Mouse (Mus musculus) liver, adult 2 months (tissue): Measurements from ENCODE around the gene Ttc32. TPM values are rescaled to one million over a fixed set of nuclear protein-coding genes. Genes with fewer than 3 reads are reported as not detected.

ENCODE experiments used
- DNase-seq: peaks from one replicate; pipeline ENCODE4 v3.0.0-alpha.2; 2011; ENCODE audit warnings: low read depth, low spot score; ENCODE audit errors: extremely low read depth
- H3K27ac ChIP-seq: fragments of 200-500 bp; replicated peaks from 2 replicates; pipeline ENCODE4 v1.5.1; 2012; ENCODE audit warnings: low read depth, mild to moderate bottlenecking, control low read depth, inconsistent platforms, low read length; ENCODE audit not compliant: insufficient read depth
- H3K27me3 ChIP-seq: fragments of 200-500 bp; 2 replicates; pipeline ENCODE4 v1.6.1; 2012; ENCODE audit warnings: mild to moderate bottlenecking, moderate library complexity, low read length, inconsistent platforms; ENCODE audit not compliant: control insufficient read depth, insufficient read depth
- H3K36me3 ChIP-seq: fragments of 200-500 bp; 2 replicates; pipeline ENCODE4 v1.6.1; 2012; ENCODE audit warnings: low read length, inconsistent platforms; ENCODE audit not compliant: control insufficient read depth, insufficient read depth
- H3K4me1 ChIP-seq: fragments of 200-500 bp; 2 replicates; pipeline ENCODE4 v1.6.1; 2011; ENCODE audit warnings: low read length; ENCODE audit not compliant: control insufficient read depth, insufficient read depth
- H3K4me3 ChIP-seq: fragments of 200-500 bp; 2 replicates; pipeline ENCODE4 v1.5.1; 2011; ENCODE audit warnings: low read depth, mild to moderate bottlenecking, control low read depth, low read length, moderate library complexity; ENCODE audit not compliant: insufficient read depth
- H3K79me2 ChIP-seq: fragments of 200-500 bp; 2 replicates; pipeline ENCODE4 v1.6.1; 2012; ENCODE audit warnings: inconsistent platforms, mild to moderate bottlenecking, low read length, moderate library complexity; ENCODE audit not compliant: control insufficient read depth, insufficient read depth
- H3K9ac ChIP-seq: fragments of 200-500 bp; 2 replicates; pipeline ENCODE4 v1.6.1; 2012; ENCODE audit warnings: low read depth, mild to moderate bottlenecking, control low read depth, inconsistent platforms, low read length
- CTCF ChIP-seq: fragments of 200-500 bp; IDR thresholded peaks from 2 replicates; pipeline ENCODE4 v1.5.1; 2011; ENCODE audit warnings: low read depth, low read length, control low read depth
- POLR2A ChIP-seq: fragments of 200-500 bp; IDR thresholded peaks from 2 replicates; pipeline ENCODE4 v1.6.1; 2011; ENCODE audit warnings: low read length, control low read depth; ENCODE audit not compliant: insufficient read depth; ENCODE audit errors: extremely low read depth
- WGBS: fragments of 180-500 bp; shearing (Covaris S2); methylation state at CpG from one replicate; pipeline ENCODE4 v1.1.7; 2018; 5-methylcytosine and 5-hydroxymethylcytosine counted together
- polyA plus RNA-seq: library from polyadenylated mRNA; depleted of rRNA; stranded (reverse); fragments of >200 nt; gene quantifications from 2 replicates; pipeline ENCODE4 v1.2.3, GENCODE M21; 2012; rRNA removed
- total RNA-seq: library from RNA; depleted of rRNA; stranded (reverse); fragments of >200 nt; gene quantifications from 2 replicates; pipeline ENCODE4 v1.2.3, GENCODE M21; 2014; rRNA removed

Ttc32 gene
- total RNA-seq (22.1 and 22.2 TPM in 2 replicates), polyA plus RNA-seq (13.8 and 15.9 TPM in 2 replicates)

- H3K27me3 ChIP-seq, result no peaks in the 10 kb centered on the region
- H3K9ac ChIP-seq, result peak within 1 kb of the TSS; percentile 95
- H3K79me2 ChIP-seq, result no peaks in the 10 kb centered on the region
- H3K27ac ChIP-seq, result peak within 1 kb of the TSS; percentile 97
- TF ChIP-seq CTCF (0 out of 2 replicates have a peak, but pooled peaks have one; percentile 3), POLR2A (peak; percentile 84)
- H3K4me1 ChIP-seq, result no peaks in the 10 kb centered on the region; the same call in 1 of the 2 replicates
- H3K36me3 ChIP-seq, result no peaks in the 10 kb centered on the region; the same call in 1 of the 2 replicates
- under 1% methylated on average over 69 of the region's 69 CpGs for WGBS
- H3K4me3 ChIP-seq, result peak within 1 kb of the TSS; percentile 88
- peak; percentile 93 for DNase-seq
Observed at GRCm38 (mm10) chr12:9029888-9030723, at the start of gene Ttc32. TSS of gene Ttc32 (plus strand) at chr12:9029997.

- Histone ChIP-seq H3K27me3 (no peaks in the 10 kb centered on the region), H3K36me3 (no peaks in the 10 kb centered on the region), H3K4me3 (no peak overlapping the region), H3K9ac (no peak overlapping the region), H3K27ac (no peak overlapping the region), H3K79me2 (no peaks in the 10 kb centered on the region), H3K4me1 (no peaks in the 10 kb centered on the region)
- no peak for DNase-seq
- 67% methylated on average over 8 of the region's 8 CpGs for WGBS
- no peak for TF ChIP-seq POLR2A
Observed at GRCm38 (mm10) chr12:8993231-8993630, 36.6 kb upstream of the Ttc32 start.

DNA sequence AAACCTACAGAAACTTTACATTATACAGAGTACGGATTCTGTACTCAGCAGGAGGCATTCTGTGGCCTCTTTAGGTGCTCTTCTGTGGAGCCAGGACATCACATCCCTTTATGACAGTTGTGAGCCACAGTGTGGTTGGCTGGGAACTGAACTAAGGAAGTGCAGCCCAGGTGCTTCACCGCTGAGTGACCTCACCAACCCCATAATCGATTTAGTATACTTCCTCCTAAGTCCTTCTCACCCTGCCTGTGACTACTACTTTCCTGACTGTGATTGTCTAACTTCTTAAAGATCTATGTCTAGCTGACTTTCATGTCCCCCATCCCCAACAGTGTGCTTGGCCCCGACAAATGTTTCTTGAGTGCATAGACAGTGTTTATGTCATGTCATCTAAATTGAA lies 31.5 kb upstream of the Ttc32 start:
- 88% methylated on average over 4 of the region's 4 CpGs for WGBS

DNA sequence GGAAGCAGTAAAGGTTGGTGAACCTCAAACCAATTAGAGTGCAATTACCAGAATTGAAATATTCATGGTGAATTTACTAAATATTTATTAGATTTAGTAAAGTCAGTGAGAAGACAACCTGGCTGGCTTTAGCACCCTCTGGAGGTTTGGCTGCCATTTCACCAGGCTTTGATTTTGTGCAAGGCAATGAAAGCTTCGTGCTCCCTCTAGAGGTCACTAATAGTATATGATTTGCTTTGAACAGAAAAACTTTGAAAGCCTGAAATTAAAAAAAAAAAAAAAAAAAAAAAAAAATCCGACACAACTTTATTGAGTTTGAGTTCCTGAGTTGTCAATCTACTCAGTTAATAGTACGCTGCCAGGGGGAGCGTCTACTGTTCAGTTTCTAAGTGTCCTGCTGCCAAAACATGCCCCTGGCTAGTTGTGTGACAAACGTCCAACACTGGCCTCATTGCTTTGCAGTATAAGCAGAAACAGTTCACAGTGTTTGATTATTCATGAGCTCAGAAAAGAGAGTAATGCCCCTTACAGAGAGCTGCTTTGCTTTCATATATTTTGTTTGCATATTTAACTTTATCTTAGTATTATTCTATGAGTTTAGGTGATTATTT lies 27.7 kb upstream of the Ttc32 start:
- WGBS, result 5% methylated on average over 5 of the region's 5 CpGs
- DNase-seq, result peak; percentile 76
- H3K79me2 ChIP-seq, result no peaks in the 10 kb centered on the region

More for the DNA sequence above, 31.5 kb upstream of the Ttc32 start:
- DNase-seq, result no peak
- H3K4me3 ChIP-seq, result no peak overlapping the region
- H3K9ac ChIP-seq, result no peak overlapping the region
- H3K27me3 ChIP-seq, result no peaks in the 10 kb centered on the region
- H3K4me1 ChIP-seq, result 0 out of 2 replicates have a peak, but pooled peaks cover 2% of the 10 kb centered on the region
- H3K27ac ChIP-seq, result no peak overlapping the region
- TF ChIP-seq POLR2A, result no peak
- no peak for TF ChIP-seq CTCF
- no peaks in the 10 kb centered on the region for H3K79me2 ChIP-seq
- no peaks in the 10 kb centered on the region for H3K36me3 ChIP-seq

DNA sequence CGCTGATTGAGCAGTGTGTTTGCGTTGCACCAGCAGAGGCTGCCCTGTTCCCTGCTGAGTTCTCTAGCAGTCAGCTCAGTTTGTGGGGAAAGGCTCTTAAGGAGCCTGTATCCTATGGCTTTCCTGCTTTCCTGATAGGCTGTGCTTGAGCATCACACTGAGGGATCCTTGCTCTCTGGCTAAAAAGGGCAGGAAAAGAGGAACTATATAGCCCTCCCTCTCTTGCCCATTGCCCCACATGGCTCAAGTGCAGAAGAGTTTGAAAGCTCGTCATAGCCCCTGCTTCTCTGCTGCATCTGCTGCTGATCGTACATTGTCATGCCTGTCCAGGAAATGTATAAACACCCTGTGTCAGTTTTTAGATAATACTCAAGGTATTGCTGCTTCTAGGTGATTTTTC lies 22.7 kb upstream of the Ttc32 start:
- no peak for DNase-seq
- no peak overlapping the region for H3K4me3 ChIP-seq
- H3K27me3 ChIP-seq, result no peaks in the 10 kb centered on the region
- 53% methylated on average over 4 of the region's 4 CpGs for WGBS
- H3K9ac ChIP-seq, result no peak overlapping the region
- H3K4me1 ChIP-seq, result 0 out of 2 replicates have a peak, but pooled peaks cover 2% of the 10 kb centered on the region
- no peaks in the 10 kb centered on the region for H3K79me2 ChIP-seq
- H3K27ac ChIP-seq, result no peak overlapping the region
- TF ChIP-seq CTCF, result no peak
- TF ChIP-seq POLR2A, result no peak
- H3K36me3 ChIP-seq, result no peaks in the 10 kb centered on the region

More for the DNA sequence above, 27.7 kb upstream of the Ttc32 start:
- no peak overlapping the region for H3K4me3 ChIP-seq
- no peaks in the 10 kb centered on the region for H3K27me3 ChIP-seq
- no peak for TF ChIP-seq POLR2A
- peak; percentile 69 for TF ChIP-seq CTCF
- 0 out of 2 replicates have a peak, but pooled peaks cover 2% of the 10 kb centered on the region for H3K4me1 ChIP-seq
- no peaks in the 10 kb centered on the region for H3K36me3 ChIP-seq
- H3K27ac ChIP-seq, result no peak overlapping the region
- 0 out of 2 replicates have a peak overlapping the region, but pooled peaks have one; percentile 34 for H3K9ac ChIP-seq
